Mouse (Mus musculus): ENCODE data around the gene Prss58.

Prss58 gene

GRCm38 (mm10) chr6:40900287-40900686 is at the start of gene Prss58:
TSS of gene Prss58 (minus strand) at chr6:40900387.
- no peak for DNase-seq (ENCODE audit: low read depth, low spot score)

- no peak for DNase-seq (ENCODE audit: low read depth, low spot score)
Measured at GRCm38 (mm10) chr6:40940457-40940856, 40.3 kb upstream of the Prss58 start, which contains the start of gene 1700074P13Rik. TSS of gene 1700074P13Rik (minus strand) at chr6:40940557.

GRCm38 (mm10) chr6:40919954-40920353 is 19.8 kb upstream of the Prss58 start:
- DNase-seq (ENCODE audit: low read depth, low spot score), result no peak

- no peak for DNase-seq (ENCODE audit: low read depth, low spot score)
Measured at GRCm38 (mm10) chr6:40894716-40895115, 5.5 kb downstream of the Prss58 start.

- DNase-seq (ENCODE audit: low read depth, low spot score), result peak; percentile 44
Measured at GRCm38 (mm10) chr6:40893577-40893976, 6.6 kb downstream of the Prss58 start.

- no peak for DNase-seq (ENCODE audit: low read depth, low spot score)
Measured at GRCm38 (mm10) chr6:40891754-40892153, 8.4 kb downstream of the Prss58 start.

- no peak for DNase-seq (ENCODE audit: low read depth, low spot score)
Measured at GRCm38 (mm10) chr6:40890973-40891372, 9.2 kb downstream of the Prss58 start.

GRCm38 (mm10) chr6:40887394-40887793 is 12.8 kb downstream of the Prss58 start, which contains the start of gene Moxd2:
TSS of gene Moxd2 (minus strand) at chr6:40887494.
- no peak for DNase-seq (ENCODE audit: low read depth, low spot score)

- no peak for DNase-seq (ENCODE audit: low read depth, low spot score)
Measured at GRCm38 (mm10) chr6:40845283-40845682, 54.9 kb downstream of the Prss58 start.

Data from ZHBTc4 (cell line).